Comparison of ENCODE assay signal across 8 mouse cellular contexts in the genomic region with DNA sequence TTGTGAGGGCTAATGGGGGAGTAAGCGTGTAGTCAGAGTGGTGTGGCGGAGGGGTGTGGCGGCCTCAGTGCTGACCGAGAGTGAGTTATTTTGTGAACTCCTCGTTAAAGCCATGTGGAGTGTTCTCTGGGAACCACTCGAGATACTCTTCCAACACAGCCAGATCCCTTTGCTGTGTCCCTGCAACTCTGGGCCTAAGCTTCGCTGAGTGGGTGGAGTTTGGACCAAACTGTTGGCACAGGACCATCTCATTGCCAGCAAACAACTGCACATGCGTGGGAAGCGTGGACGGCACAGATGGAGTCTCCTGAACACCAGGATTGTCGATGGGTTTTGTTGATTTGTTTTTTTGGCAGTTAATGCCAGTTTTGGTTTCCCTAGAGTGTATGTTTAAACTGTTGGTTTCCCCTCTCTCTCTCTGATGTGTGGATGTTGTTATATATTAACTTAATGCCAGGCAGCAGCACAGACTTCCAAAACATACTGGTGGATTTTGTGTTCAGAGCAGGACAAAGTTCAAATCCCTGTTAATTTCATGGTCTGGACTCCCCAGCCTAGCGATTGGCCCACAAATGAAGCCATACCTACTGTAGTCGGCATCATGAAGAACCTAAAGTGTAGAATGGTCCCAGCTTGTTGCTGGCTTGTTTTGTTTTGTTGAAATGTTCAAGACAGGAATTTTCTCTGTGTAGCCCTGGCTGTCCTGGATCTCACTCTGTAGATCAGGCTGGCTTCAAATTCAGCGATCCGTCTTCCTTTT. TPM values are rescaled to one million over a fixed set of nuclear protein-coding genes. Genes with fewer than 3 reads are reported as not detected.
DNase-seq lines count a peak whose midpoint lies in the region; ATAC-seq lines count a peak whose summit lies in the region.
"Had no signal": no experiment of that assay in that cellular context is flagged by ENCODE, and none has a peak within 500 bp of the region (broad histone marks: within the 10 kb centered on the region; RNA-seq: fewer than 3 reads in every experiment).

No protein-coding gene starts in this region.

- peak; percentile 64; the same call in 1 of the 2 replicates for ATAC-seq in kidney, embryonic 16.5 days (ENCODE audit: low FRiP score, low TSS enrichment)
- no peak for ATAC-seq in inflammation-experienced regulatory T-cells, adult 6 months

- H3K9me3 ChIP-seq in kidney, embryonic 16.5 days (ENCODE audit: low read length), result no peaks in the 10 kb centered on the region
- H3K9me3 ChIP-seq: heart, embryonic 15.5 days had no signal

- no peaks in the 10 kb centered on the region for H3K27me3 ChIP-seq in kidney, embryonic 16.5 days (ENCODE audit: insufficient read depth, low read length)
- H3K27me3 ChIP-seq: heart, embryonic 15.5 days had no signal

- peak; percentile 2 for DNase-seq in adipocyte (ENCODE audit: low spot score)
- peak; percentile 83 to 84 for DNase-seq in adrenal gland, postnatal 36 days
- peak; percentile 68 for DNase-seq in gastrocnemius, postnatal 14 days
- DNase-seq in left cerebral cortex, postnatal 4 days, result peak; percentile 86
- DNase-seq in right cerebral cortex, adult 18-20 months, result peak; percentile 82

- H3K9ac ChIP-seq in kidney, embryonic 16.5 days (replicated peaks; ENCODE audit: low read length), result peak overlapping the region; percentile 36; the same call in 1 of the 2 replicates
- H3K9ac ChIP-seq: heart, embryonic 15.5 days had no signal

- H3K4me1 ChIP-seq in kidney, embryonic 16.5 days (ENCODE audit: insufficient read depth, low read length), result peaks cover 64% of the 10 kb centered on the region

- 0 out of 2 replicates have a peak, but pooled peaks cover 2% of the 10 kb centered on the region for H3K36me3 ChIP-seq in kidney, embryonic 16.5 days (ENCODE audit: insufficient read depth, low read length)
- H3K36me3 ChIP-seq: heart, embryonic 15.5 days had no signal

- H3K4me3 ChIP-seq in kidney, embryonic 16.5 days (ENCODE audit: low read length), result no peak overlapping the region
- H3K4me3 ChIP-seq: heart, embryonic 15.5 days had no signal

- H3K4me2 ChIP-seq in kidney, embryonic 16.5 days (replicated peaks; ENCODE audit: low read depth, low read length), result peak overlapping the region; percentile 36
- H3K4me2 ChIP-seq: heart, embryonic 15.5 days had no signal

- 39% methylated on average over 15 of the region's 15 CpGs for WGBS in kidney, embryonic 16.5 days

- intact Hi-C loops in gastrocnemius, postnatal 14 days (cut with DNase I; ENCODE audit: low total_unique reads), result no loop called here
- intact Hi-C loops in left cerebral cortex, postnatal 4 days (cut with DNase I), result no loop called here

- peak overlapping the region; percentile 89 for H3K27ac ChIP-seq in kidney, embryonic 16.5 days (ENCODE audit: low read length)
- H3K27ac ChIP-seq: heart, embryonic 15.5 days had no signal

RNA-seq across cellular contexts. Expression of a gene that starts 22.3 kb away (rescaled TPM):
- total RNA-seq in adrenal gland, postnatal 36 days (2021), result 100 to 1,000 TPM; 152 to 167 TPM
- total RNA-seq in gastrocnemius, postnatal 14 days (2021), result 10 to 100 TPM in 1 of 2 experiments, 1 to 10 TPM in 1; 8.4 to 15.3 TPM
- 67.5 and 68.1 TPM in 2 replicates for polyA plus RNA-seq in kidney, embryonic 16.5 days (2015; fragmentation: Nextera tagmentation; extraction: Ambion mirVana)
- 10 to 100 TPM; 19.2 to 22.3 TPM for total RNA-seq in left cerebral cortex, postnatal 4 days (2021)
- polyA plus RNA-seq in inflammation-experienced regulatory T-cells, adult 6 months (2017; shearing (Covaris generic)), result 100 to 1,000 TPM in 1 of 3 experiments, 10 to 100 TPM in 2; 87.6 to 120 (median 95.0) TPM

Comparison
In these comparisons a context has a peak if more than half of its experiments do, and no peak if none do; other contexts are left out.
1. DNase-seq: peak in every context shown above with its lines; median percentile 86 in left cerebral cortex, postnatal 4 days; 84 in adrenal gland, postnatal 36 days; 82 in right cerebral cortex, adult 18-20 months; 68 in gastrocnemius, postnatal 14 days; 2 in adipocyte.
2. RNA of a gene that starts 22.3 kb away (total RNA-seq): 152 to 167 TPM in adrenal gland, postnatal 36 days; 19.2 to 22.3 TPM in left cerebral cortex, postnatal 4 days and 8.4 to 15.3 TPM in gastrocnemius, postnatal 14 days; every median in the first group is over 4 times any median in the second.